Mouse (Mus musculus): ENCODE results near the gene Btbd35f9.
"Not testable (repeated sequence)": the region's sequence is repeated elsewhere in the genome, so short reads cannot be mapped to it uniquely, and the experiment has no call there.

GRCm38 (mm10) chrX:34161399-34161798 is at the start of gene Btbd35f9:
- not testable (repeated sequence) for TF ChIP-seq CTCF, EP300 (IDR thresholded peaks at IDR 0.05; ENCODE audit: low read depth)
